Mouse (Mus musculus) limb, embryonic 14.5 days (tissue): ENCODE results near the gene Ppfia4. TPM values are rescaled to one million over a fixed set of nuclear protein-coding genes. Genes with fewer than 3 reads are reported as not detected.

ENCODE experiments used
- ATAC-seq: fragments of 200-750 bp; cut with Nextera tagmentation; 2 replicates; pipeline ENCODE4 v1.8.0; 2017; ENCODE audit warnings: low read depth, moderate number of reproducible peaks, moderate TSS enrichment; ENCODE audit not compliant: low FRiP score
- DNase-seq: peaks from one replicate; pipeline ENCODE4 v3.0.0-alpha.2; 2015; ENCODE audit warnings: low spot score
- H3K27ac ChIP-seq: fragments of 300-500 bp; sonication (generic); replicated peaks from 2 replicates; pipeline ENCODE4 v1.5.1; 2014; ENCODE audit warnings: low read depth, mild to moderate bottlenecking, low read length, moderate library complexity, mixed read lengths
- H3K27me3 ChIP-seq: fragments of 300-500 bp; sonication (generic); 2 replicates; pipeline ENCODE4 v1.6.1; 2014; ENCODE audit warnings: low read length, mixed read lengths; ENCODE audit not compliant: control insufficient read depth, insufficient read depth
- H3K36me3 ChIP-seq: fragments of 300-500 bp; sonication (generic); 2 replicates; pipeline ENCODE4 v1.6.1; 2014; ENCODE audit warnings: mild to moderate bottlenecking, low read length, moderate library complexity, mixed read lengths; ENCODE audit not compliant: control insufficient read depth, insufficient read depth
- H3K4me1 ChIP-seq: fragments of 300-500 bp; sonication (generic); 2 replicates; pipeline ENCODE4 v1.6.1; 2014; ENCODE audit warnings: antibody characterized with exemption, low read length, mixed read lengths; ENCODE audit not compliant: control insufficient read depth, insufficient read depth
- H3K4me2 ChIP-seq: fragments of 300-500 bp; sonication (generic); replicated peaks from 2 replicates; pipeline ENCODE4 v1.6.1; 2014; ENCODE audit warnings: low read depth, mild to moderate bottlenecking, low read length, moderate library complexity; ENCODE audit not compliant: severe bottlenecking
- H3K4me3 ChIP-seq: fragments of 300-500 bp; sonication (generic); replicated peaks from 2 replicates; pipeline ENCODE4 v1.5.1; 2014; ENCODE audit warnings: low read length
- H3K9ac ChIP-seq: fragments of 300-500 bp; sonication (generic); 2 replicates; pipeline ENCODE4 v1.6.1; 2014; ENCODE audit warnings: mild to moderate bottlenecking, low read depth, low read length, moderate library complexity; ENCODE audit not compliant: severe bottlenecking
- H3K9me3 ChIP-seq: fragments of 300-500 bp; sonication (generic); 2 replicates; pipeline ENCODE4 v1.6.1; 2016; ENCODE audit warnings: low read length; ENCODE audit not compliant: control insufficient read depth
- POLR2A ChIP-seq: fragments of 200-500 bp; IDR thresholded peaks from 2 replicates; pipeline ENCODE4 v1.8.0; 2012; ENCODE audit warnings: inconsistent platforms, mild to moderate bottlenecking, moderate library complexity, borderline replicate concordance; ENCODE audit not compliant: insufficient read depth, insufficient read length; ENCODE audit errors: extremely low read depth
- WGBS: fragments of 180-500 bp; shearing (Covaris S2); extraction: QIAGEN DNeasy Blood & Tissue Kit; methylation state at CpG from one replicate; pipeline ENCODE4 v1.1.7; 2014; 5-methylcytosine and 5-hydroxymethylcytosine counted together
- polyA plus RNA-seq, 2 experiments: library from polyadenylated mRNA; depleted of rRNA in 1 of 2; stranded (reverse) in 1 of 2; unstranded in 1 of 2; fragments of >200 nt; fragmentation: Nextera tagmentation in 1 of 2; extraction: Ambion mirVana in 1 of 2; gene quantifications; 2 replicates each; pipeline versions ENCODE4 v1.2.1 to v1.2.3; 2012 to 2014

The Ppfia4 gene
- polyA plus RNA-seq, 2 experiments: 10.9 to 32.3 TPM

DNA sequence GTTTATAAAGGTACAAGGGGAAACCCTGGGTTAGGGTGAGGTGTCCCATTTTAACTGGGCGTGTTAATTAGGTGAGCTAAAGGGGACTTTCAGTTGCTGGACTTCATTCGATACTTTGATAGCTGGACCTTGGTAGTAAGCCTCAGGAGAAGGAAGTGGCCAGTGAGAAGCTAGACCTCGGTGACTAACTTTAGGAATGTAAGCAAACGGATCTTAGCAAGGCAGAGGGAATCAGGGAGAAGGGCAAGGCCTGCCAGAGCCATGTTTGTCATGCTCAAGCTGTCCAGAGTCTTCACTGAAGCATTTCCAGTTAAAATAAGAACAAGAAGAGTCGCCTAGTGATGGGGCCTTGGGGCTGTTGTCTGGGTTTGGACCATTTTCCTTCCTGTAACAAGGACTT lies 32.8 kb upstream of the Ppfia4 start:
- Histone ChIP-seq H3K4me1 (peaks cover 4% of the 10 kb centered on the region; the same call in 1 of the 2 replicates), H3K27me3 (no peaks in the 10 kb centered on the region), H3K27ac (no peak overlapping the region), H3K36me3 (peaks cover 3% of the 10 kb centered on the region; the same call in 1 of the 2 replicates), H3K9me3 (no peaks in the 10 kb centered on the region; the same call in 1 of the 2 replicates), H3K9ac (no peak overlapping the region), H3K4me2 (no peak overlapping the region), H3K4me3 (no peak overlapping the region)
- no peak for TF ChIP-seq POLR2A
- ATAC-seq: no peak
- no peak for DNase-seq
- 61% methylated on average over 5 of the region's 5 CpGs for WGBS

DNA sequence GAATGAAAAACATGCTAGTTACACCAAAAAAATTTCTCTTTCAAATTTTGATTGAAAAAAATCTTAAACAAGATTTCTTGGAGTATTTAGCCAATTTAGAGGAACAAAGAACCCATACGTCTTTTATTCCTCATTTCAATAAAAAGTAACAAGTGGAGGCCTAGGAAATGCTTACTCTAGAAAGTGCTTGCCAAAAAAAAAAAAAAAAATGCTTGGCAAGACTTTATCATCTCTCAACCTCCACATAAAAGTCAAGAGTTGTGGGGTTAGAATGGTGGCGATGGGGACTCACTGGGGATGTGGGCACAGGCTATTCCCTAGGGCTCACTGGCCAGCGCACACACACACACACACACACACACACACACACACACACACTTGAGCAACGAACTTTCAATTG lies 30.5 kb upstream of the Ppfia4 start:
- Histone ChIP-seq H3K4me3 (no peak overlapping the region), H3K9me3 (no peaks in the 10 kb centered on the region), H3K4me2 (no peak overlapping the region), H3K36me3 (peaks cover 22% of the 10 kb centered on the region), H3K9ac (no peak overlapping the region), H3K27me3 (no peaks in the 10 kb centered on the region), H3K27ac (no peak overlapping the region), H3K4me1 (peaks cover 4% of the 10 kb centered on the region; the same call in 1 of the 2 replicates)
- TF ChIP-seq POLR2A: no peak
- WGBS: 58% methylated on average over 4 of the region's 4 CpGs
- DNase-seq (no peak), ATAC-seq (no peak)

DNA sequence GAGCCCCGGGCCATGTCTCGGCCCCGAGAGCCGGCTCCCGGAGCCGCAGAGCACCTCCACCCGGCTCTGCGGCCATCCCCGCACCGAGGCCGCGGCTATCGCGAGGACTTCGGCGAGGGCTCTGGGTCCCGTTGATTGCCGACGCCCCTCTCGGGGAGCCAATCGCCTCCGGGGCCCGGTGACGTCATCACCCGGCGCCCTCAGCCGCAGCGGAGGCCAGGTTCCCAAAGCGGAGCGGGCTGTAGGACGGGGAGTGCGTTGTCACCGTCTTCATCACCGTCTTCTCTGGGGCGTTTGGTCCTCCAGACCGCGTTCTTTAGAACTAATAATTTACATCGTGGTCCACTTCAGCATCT lies 29.1 kb upstream of the Ppfia4 start, which contains the start of gene Tmem183a:
Tmem183a (minus strand) TSS at position 123 of the 356 bp plus-strand sequence.
- no peaks in the 10 kb centered on the region for H3K27me3 ChIP-seq
- peak within 1 kb of the TSS; percentile 94 for H3K9ac ChIP-seq
- WGBS: under 1% methylated on average over 37 of the region's 38 CpGs
- H3K4me1 ChIP-seq: peaks cover 4% of the 10 kb centered on the region; the same call in 1 of the 2 replicates
- no peaks in the 10 kb centered on the region for H3K9me3 ChIP-seq
- peak; percentile 95 for TF ChIP-seq POLR2A
- DNase-seq: peak; percentile 95
- H3K4me3 ChIP-seq: peak within 1 kb of the TSS; percentile 90
- ATAC-seq: peak; percentile 98
- H3K4me2 ChIP-seq: peak within 1 kb of the TSS; percentile 80
- peaks cover 35% of the 10 kb centered on the region for H3K36me3 ChIP-seq
- peak within 1 kb of the TSS; percentile 78 for H3K27ac ChIP-seq

DNA sequence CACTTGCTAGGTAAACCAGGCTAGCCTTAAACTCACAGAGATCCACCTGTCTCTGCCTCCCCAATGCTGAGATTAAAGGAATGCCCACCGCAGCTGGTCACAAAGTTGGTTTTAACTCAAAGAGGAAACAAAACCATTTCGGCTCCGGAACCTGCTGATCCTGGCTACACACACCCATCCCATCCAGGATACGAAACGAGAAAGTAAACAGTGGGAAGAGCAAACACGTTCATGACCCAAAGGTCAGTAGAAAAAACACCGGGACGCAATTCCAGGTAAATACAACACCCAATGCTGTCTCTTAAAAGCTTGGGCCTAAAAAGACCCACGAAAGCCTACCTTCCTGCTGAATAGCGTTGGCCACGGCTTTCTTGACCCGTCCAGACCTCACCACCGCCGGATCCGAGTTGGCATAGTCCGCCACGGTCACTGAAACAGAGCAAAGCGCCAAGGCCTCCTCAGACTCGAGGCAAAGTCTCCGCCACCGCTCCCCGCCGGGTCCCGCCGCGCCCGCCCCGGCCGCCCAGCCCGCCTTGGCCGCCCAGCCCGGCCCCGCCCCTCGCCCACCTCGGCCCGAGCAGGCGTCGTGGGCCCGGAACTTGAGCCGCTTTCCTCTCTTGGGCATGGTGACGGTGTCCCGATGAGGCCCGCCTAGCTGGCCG lies 28.6 kb upstream of the Ppfia4 start:
- under 1% methylated on average over 30 of the region's 44 CpGs for WGBS
- peak; percentile 80 for ATAC-seq

DNA sequence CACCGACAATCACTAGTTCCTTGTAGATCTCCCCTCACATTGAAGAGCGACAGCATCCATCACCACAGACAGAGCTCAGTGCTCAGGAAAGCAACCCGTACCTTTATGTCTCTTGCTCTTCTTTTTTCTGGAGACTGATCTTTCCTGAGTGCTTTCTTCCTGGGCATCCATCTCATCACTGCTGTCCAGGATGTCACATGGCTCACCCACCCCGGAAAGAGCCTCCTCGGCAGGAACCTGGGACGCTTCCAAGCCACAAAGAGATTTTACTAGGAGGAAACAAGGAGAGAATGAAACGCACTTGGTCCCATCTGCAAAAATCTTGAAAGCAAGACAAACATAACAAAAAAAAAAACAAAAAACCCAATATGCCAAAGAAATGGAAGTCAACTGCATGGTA lies 27.9 kb upstream of the Ppfia4 start:
- Histone ChIP-seq H3K4me1 (peaks cover 4% of the 10 kb centered on the region; the same call in 1 of the 2 replicates), H3K9me3 (no peaks in the 10 kb centered on the region), H3K27ac (no peak overlapping the region), H3K27me3 (no peaks in the 10 kb centered on the region), H3K4me2 (peak overlapping the region; percentile 80), H3K36me3 (peaks cover 47% of the 10 kb centered on the region), H3K4me3 (peak overlapping the region; percentile 90), H3K9ac (peak overlapping the region; percentile 94; the same call in 1 of the 2 replicates)
- DNase-seq (no peak), ATAC-seq (no peak)
- 84% methylated on average over 7 of the region's 7 CpGs for WGBS
- no peak for TF ChIP-seq POLR2A

More for the DNA sequence above, 28.6 kb upstream of the Ppfia4 start:
- no peaks in the 10 kb centered on the region for H3K9me3 ChIP-seq
- peaks cover 40% of the 10 kb centered on the region for H3K36me3 ChIP-seq
- DNase-seq: peak; percentile 5
- peak overlapping the region; percentile 78 for H3K27ac ChIP-seq
- peak overlapping the region; percentile 80 for H3K4me2 ChIP-seq
- H3K4me1 ChIP-seq: peaks cover 4% of the 10 kb centered on the region; the same call in 1 of the 2 replicates
- H3K27me3 ChIP-seq: no peaks in the 10 kb centered on the region
- TF ChIP-seq POLR2A: no peak
- H3K4me3 ChIP-seq: peak overlapping the region; percentile 90
- peak overlapping the region; percentile 94 for H3K9ac ChIP-seq
